Mouse (Mus musculus) frontal cortex, postnatal 36 days (tissue): ENCODE results near the gene Acsm5.

Experiments used
- DNase-seq, 2 experiments: peaks; one replicate each; pipeline ENCODE4 v3.0.0; 2022; ENCODE audit warnings: low spot score in 2 of 2

Acsm5 gene

DNA sequence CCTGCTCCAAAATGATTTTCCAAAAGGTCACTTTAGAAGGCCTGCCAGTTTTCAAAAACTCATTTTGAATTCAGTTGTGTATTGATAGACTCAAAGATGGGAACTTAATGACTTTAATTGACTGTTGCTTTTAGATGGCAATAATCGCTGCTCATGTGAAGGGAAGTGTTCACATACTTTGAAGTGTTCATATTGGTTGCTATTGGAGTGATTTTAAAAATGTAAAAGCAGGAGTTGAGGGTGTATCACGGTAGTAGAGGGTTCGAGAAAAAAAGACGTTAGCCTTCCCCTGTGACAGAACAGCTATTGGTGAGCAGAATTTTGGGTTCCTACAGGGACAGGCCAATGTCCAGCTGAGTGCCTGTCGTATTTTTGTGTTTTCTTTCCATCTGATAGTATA lies at the start of gene Acsm5:
Gene Acsm5 (plus strand): TSS at position 301 of the 400 bp plus-strand sequence.
- no peak for DNase-seq

DNA sequence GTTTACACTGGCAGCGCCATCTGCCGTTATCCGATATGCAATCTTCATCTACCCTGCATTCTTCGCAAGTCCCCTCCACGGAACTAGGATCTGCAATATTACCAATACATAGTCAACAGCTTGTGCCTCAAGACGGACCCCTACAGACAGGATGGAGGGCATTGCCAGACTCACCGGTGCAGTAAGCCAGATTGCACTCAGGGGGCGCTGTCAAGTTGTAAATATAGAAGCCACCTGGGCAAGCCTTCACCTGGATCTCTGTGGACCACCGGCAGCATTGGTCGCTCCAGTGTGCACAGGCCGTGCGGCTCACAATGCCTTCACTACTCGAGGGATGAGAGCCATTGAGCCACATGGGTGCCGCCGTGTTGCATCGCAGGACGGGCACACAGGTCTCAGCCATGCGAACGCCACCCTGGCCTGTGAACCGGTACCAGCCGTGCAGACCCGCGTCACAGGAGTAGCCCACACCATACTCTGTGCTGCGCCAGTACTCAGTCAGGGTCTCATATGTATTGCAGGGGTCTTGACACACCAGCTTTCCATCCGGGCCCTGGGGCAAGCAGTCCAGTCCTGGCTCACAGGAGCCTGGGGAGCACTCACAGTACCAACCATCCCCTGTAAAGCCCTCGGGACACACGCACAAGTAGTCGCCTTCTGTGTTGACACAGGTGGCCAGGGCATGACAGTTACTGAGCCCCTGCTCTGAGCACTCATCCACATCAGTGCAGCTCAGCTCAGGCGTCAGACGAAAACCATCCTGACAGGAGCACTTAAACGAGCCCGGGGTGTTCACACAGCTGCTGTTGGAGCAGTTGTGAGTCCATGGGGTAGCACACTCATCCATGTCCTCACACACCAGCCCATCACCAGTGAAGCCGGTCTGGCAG lies 42.5 kb upstream of the Acsm5 start:
- no peak for DNase-seq

DNA sequence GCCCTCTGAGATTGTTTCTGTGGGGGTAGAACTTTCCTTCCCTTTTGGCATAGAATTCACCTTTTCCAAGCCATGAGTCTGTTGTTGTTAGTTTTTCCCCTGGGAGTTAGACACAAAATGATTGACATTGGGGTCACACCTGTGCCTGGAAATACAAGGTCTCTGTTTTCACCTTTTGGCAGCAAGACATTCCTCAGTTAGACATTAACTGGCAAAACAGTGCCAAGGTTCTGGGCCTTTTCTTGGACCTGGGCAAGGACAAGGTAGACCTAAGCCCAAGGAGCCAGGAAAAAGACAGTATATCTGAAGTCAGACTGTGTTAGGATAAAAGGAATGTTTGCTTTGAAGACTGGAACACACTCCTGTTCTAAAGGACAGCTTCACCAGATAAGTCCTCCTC lies 40.0 kb upstream of the Acsm5 start, which contains the start of gene Umod:
Gene Umod (minus strand): TSS at position 27 of the 400 bp plus-strand sequence.
- DNase-seq = no peak

- no peak for DNase-seq
These were observed 35.1 kb upstream of the Acsm5 start for GRCm38 (mm10) chr7:119484154-119484553.

DNA sequence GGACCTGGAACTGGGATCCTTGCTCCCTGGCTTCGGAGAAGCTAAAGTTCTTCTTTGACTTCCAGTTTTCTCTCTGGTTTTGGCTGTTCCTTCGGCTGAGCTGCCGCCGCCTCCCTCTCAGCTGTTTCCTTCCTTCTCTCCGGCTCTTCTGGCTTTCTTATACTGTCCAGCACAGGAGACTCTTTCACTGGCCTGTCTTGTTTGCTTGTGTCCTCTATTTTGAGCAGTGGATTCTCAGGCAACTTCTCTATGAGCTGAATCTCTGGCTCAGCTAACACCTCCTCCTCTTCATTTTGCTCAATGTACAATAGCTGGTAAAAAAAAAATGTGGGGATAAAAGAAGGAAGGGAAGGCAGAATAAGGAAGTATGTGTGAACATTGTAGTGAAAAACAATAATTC lies 32.6 kb upstream of the Acsm5 start:
- DNase-seq = peak; percentile 6 to 20

- DNase-seq = peak; percentile 5 to 7
These were observed 29.1 kb upstream of the Acsm5 start for GRCm38 (mm10) chr7:119490041-119490780.

DNA sequence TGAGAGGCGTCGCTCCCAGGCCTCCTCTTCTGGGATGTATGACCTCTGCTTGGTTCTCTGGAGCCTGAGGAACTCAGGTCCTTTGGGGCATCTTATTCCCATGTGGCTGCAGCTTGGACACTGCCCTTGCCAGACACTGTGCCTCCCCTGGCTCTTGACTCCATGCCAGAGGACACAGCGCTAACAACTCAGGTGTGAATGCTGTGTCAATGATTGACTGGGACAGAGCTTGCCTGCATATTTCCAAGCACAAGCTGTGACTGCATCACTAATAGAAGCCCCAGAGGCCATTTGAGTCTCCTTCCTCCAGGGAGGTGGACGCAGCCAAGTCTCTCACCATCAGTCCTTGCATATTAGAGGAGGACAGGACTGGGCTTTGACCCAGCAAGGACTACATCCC lies 8.1 kb upstream of the Acsm5 start:
- no peak for DNase-seq

DNA sequence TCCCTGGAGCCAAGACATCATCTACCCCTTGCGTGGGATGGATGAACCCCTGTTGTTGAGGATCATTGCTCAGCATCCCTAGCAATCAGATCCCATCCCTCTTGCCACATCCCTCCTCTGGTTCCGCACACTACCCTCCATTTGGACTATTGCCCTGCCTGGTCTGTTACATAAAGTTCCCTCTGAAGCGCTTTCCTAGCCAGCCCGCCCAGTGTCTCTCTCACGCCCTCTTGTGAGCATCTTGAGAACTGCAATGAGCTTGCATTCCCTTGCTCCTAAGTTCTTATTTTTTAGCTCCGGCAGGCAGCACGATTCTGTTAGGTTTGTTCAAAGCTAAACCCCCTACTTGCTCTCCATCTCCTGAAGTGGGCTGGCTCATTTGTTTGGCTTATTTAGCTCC lies 6.2 kb upstream of the Acsm5 start:
- peak; percentile 60 to 70 for DNase-seq

DNA sequence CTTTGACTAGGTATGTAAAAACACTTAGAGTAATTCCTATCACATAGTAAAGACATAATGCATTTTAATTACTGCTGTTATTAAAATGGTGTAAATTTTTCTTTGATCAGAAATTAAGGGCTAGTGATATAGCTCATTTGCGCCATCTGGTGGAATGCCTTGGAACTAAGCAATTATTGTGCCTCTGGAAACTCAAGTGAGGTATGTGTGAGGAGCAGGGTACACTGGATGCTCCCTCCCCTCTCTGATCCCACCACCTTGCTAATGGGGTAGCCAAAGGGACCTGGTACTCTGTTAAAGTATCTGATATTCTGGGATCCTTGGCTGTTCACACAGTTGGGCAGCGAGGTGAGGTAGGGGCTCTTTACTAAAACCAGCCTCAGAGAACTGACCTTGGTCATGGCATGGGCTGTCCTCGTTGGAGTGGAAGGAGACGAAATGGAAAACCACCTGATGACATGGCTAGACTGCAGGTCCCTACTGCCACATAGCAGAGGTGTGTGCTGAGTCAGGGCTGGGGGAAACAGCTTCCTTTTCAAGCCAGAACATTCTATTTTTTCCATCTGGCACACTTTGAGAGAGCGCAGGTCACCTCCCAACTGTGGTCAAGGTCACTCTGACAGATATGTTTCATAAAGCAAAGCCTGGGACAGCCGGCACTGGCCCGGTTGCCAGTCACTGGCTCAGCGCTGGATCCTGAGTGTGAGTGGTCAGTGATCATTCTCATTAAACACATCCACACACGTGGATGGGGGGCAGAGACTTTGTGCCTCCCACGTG lies 3.6 kb upstream of the Acsm5 start:
- DNase-seq = peak; percentile 40 to 65

DNA sequence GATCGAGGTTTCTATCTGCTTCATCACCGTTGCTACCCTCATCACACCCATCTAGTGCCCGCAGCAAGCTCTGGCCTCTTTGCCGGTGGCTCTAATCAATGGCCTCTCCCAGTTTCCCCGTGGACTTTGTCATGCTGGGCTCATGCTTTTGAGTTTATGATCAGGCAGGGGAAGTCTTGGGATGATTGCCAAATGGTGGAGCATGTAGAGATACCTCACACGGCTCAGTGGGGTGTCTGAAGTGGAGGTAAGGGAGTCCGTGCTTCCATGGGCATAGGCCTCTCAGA lies 3.0 kb upstream of the Acsm5 start:
- DNase-seq = no peak

- peak; percentile 81 to 89 for DNase-seq
These were observed 391 bp downstream of the Acsm5 start for GRCm38 (mm10) chr7:119519654-119520053.

- DNase-seq = no peak
These were observed 2.6 kb downstream of the Acsm5 start for GRCm38 (mm10) chr7:119521816-119522215.

GRCm38 (mm10) chr7:119522385-119522784 lies 3.1 kb downstream of the Acsm5 start:
- DNase-seq = no peak

- no peak for DNase-seq
These were observed 4.1 kb downstream of the Acsm5 start, which contains the start of gene Pdilt for GRCm38 (mm10) chr7:119523389-119523788. Gene Pdilt (minus strand): TSS chr7:119523489.

DNA sequence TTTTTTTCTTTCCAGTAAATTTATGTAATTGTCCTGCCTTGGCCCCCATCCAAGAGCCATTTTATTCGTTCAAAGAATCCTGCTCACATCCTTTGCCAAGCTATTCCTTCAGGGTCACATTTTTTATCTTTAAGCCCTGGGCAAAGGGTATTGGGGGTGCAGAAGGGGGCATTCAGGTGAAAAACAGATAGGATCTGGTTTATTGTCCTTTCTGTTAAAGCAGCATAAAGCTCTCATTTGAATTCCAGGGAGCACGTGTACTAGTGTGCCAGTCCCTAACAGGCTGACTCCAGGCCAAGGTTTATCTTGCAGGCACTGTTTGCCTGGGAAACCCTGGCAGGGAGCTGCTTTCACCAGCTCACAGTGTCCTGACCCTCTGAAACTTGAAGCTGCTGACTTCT lies 6.6 kb downstream of the Acsm5 start:
- DNase-seq = peak in 1 of 2 experiments; percentile 9

GRCm38 (mm10) chr7:119526486-119526885 lies 7.2 kb downstream of the Acsm5 start:
- no peak for DNase-seq

- no peak for DNase-seq
These were observed 7.9 kb downstream of the Acsm5 start for GRCm38 (mm10) chr7:119527135-119527534.

DNA sequence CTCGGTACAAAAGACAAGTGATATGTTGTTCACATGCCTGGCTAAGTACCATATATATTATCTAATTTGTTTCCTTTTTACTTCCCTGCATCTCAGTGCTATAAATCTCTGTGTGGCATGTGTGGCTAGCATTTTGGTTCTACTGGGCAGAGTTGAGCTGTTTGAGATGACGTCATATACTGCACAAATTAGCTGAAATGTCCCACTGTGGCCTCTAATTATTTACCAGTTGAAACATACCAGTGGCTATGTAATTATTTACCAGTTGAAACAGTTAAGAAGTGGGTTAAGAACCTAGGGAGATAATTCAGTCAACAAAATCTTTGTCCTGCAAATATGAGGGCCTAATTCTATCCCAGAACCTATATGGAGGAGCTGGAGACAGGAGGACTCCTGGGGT lies 8.3 kb downstream of the Acsm5 start:
- DNase-seq = no peak

- DNase-seq = no peak
These were observed 9.4 kb downstream of the Acsm5 start for GRCm38 (mm10) chr7:119528617-119529016.

DNA sequence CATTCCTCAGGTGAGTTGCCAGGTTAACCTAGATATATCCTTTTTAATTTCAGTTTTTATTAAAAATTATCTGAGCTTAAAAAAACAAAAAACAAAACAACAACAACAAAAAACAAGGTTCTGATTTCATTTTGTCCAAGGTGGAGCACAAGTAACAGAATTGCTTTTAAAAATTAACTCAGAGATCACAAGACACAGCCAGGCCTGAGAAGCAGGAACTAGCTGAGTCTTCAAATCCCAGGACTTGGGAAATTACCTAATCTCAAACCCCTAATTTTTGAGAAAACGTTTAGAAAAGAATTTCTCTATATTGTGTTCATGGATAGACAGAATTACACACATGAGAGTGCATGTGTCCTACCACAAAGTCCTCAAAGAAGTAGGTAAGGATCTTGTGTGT lies 13.7 kb downstream of the Acsm5 start:
- no peak for DNase-seq

GRCm38 (mm10) chr7:119534389-119534788 lies 15.1 kb downstream of the Acsm5 start:
- no peak for DNase-seq

DNA sequence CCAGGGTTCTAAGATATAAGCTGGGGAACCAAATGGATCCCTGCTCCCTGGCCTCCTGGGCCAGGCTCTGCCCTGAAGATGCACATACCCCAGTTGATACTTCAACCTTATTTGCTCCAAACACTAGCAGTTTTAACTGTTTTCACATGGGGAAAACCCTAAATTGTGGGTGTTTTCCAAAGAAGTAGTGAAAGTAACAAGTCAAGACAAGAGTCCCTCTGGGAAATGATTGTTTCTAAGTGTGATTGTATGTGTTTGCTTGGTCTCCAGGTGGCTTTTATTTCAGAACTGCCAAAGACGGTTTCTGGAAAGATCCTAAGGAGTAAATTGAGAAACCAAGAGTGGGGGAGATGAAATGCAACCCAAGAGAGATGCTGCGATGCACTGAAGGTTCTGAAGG lies 23.2 kb downstream of the Acsm5 start:
- no peak for DNase-seq
